Mouse (Mus musculus) fibroblast of lung, adult 2 months (primary cell): ENCODE results near the gene Stam.

Experiments used
- DNase-seq: peaks from one replicate; pipeline ENCODE4 v3.0.0-alpha.2; 2011; ENCODE audit warnings: low read depth

Gene Stam

GRCm38 (mm10) chr2:14126387-14126786, 52.5 kb downstream of the Stam start:
- DNase-seq = no peak

DNA sequence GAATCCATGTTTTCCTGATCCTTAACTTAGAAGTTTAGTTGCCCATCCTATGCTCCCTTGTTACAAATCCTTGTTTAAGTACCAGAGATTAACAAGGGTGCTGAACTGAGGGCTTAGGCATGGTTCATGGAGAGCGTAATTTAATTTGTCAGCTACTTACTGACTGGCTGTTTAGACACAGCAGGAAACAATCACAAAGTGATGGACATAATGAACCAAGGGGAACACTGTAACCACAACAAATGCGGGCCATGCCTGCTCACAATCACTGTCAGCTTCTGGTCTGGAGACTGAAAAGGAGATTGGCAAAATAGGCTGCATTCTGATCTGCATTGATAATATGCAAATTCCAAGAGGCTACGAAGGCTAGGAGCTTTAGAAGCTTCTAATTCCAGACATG, 53.7 kb downstream of the Stam start:
- DNase-seq = no peak

GRCm38 (mm10) chr2:14130641-14131339, 56.9 kb downstream of the Stam start:
- DNase-seq = no peak

GRCm38 (mm10) chr2:14132468-14133326, 58.8 kb downstream of the Stam start:
- no peak for DNase-seq

GRCm38 (mm10) chr2:14136906-14137305, 63.0 kb downstream of the Stam start:
- peak; percentile 16 for DNase-seq

DNA sequence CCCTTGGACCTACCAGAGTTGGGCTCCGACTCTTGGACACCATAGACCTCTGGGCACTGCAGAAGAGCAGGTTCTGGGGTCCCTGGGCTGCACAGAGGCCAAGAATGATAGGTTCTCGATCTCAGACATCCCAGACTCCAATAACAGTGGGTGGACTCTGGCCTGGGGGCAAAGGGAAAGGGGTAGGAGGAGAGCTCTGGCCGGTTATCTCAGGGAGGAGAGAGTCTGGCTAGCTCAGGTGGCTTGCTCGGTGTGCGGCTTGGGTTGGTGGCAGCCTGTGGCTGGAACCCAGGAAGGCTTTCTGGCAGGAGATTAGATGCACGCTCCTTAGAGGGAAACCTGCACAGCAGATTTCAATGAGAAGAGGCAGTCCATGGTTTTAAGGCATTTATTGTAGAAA, 65.7 kb downstream of the Stam start:
- no peak for DNase-seq

GRCm38 (mm10) chr2:14140044-14140443, 66.1 kb downstream of the Stam start:
- no peak for DNase-seq

GRCm38 (mm10) chr2:14145311-14145710, 71.4 kb downstream of the Stam start:
- no peak for DNase-seq

DNA sequence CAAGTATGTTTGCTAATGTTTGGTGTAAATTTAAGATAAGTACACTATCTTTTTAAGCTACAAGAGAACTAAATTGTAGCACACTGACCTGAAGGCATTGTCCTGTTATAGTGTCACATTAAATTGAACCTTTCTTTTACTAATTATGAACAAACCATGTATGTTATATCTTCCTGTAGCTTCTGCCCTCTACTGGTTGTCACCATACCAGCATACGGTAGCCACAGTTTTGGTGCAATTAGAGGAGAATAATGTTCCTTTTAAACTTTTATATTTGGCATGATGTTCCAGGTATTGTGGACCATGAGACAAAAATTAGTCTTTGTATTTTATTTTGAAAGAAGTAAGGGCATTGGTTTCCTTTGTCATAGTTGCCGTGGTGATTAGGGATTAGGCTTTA, 73.0 kb downstream of the Stam start:
- no peak for DNase-seq

DNA sequence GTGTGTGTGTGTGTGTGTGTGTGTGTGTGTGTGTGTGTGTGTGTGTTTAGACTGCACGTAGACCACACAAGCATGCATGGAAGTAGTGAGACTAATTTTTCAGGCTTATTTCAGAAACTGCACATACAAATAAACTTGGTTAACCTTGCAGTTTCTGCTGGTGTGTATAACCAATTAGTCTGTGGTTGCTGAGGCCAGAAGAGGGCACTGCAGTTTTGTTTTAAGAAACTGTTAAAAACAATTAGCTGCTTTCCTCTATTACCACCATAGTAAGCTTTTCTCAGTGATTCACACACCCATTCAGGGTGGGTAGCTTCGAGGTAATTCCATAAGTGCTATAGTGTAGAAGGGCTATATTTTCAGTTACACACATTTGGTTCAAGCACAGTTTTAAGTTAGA, 76.9 kb downstream of the Stam start:
- no peak for DNase-seq

DNA sequence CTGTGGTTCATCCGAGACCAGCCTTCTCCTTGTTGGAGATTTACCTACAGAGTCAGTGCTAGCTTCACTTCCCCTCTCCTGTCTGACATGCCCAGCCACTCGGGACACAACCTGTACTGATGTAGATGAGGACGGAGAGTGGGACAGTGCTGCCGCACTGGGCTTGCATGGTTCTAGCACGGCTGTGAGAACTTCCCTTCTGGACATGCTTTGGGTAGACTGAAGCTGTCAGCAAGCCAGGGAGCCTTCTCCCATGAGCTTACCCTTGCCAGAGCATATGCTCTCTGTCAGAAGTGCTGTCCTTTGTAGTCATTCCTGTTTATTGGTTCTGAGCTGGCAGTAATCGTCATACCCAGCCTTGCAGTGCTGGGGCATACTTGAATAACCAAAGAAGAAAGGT, 78.0 kb downstream of the Stam start:
- DNase-seq = no peak

DNA sequence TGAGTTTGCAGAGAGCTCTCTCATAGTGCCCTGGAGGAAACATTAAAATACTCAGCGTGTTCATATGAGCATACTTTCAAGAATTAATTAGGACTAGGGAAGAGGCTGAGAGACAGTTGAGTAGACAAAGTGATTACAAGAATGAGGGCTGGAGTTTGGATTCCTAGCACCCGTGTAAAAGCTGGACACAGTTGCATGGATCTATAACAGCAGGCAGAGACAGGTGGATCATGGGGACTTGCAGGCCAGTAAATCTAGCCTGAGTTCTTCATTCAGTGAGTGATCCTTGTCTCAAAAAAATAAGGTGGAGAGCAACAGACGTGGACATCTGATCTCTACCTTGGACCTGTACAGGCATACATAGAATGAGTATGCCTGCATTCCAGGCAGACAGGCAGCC, 85.1 kb downstream of the Stam start:
- no peak for DNase-seq

DNA sequence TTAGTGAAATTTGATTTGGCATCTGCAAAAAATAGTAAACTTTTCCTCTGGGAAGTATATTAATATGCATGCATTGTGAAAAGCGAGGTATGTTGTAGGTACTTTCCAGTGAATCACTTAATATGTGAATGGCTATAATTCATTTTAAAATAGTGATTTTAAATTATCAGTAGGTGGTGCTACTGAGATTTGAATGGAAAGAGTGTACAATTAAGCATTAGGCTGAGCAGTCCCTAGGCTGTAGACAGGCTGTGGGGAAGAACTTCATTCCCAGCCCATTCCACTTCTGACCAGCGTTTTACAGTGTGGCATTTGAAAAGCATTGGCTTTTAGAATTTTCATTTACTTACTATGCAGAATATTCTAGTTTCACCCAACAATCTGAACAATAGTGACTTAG, 85.9 kb downstream of the Stam start:
- no peak for DNase-seq

GRCm38 (mm10) chr2:14164459-14165030, 90.6 kb downstream of the Stam start:
- DNase-seq = no peak

DNA sequence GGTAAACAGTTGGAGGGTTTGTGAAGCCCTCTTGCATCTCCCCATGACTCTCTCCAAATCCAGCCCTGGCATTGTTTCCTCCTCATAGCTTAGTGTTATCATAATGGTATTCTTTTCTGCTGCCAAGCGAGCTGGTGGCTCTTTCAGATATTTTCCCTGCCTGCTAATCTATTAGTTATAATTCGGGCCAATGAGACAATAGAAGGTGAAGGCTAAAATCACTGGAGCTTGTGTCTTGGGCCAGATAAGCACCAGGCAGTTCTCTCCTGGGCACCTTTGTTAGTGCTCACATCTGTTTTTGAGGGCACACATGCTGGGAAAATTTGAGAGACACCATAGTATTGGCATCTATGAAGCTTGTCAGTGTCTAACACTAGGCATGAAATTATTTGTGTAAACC, 91.2 kb downstream of the Stam start:
- no peak for DNase-seq

DNA sequence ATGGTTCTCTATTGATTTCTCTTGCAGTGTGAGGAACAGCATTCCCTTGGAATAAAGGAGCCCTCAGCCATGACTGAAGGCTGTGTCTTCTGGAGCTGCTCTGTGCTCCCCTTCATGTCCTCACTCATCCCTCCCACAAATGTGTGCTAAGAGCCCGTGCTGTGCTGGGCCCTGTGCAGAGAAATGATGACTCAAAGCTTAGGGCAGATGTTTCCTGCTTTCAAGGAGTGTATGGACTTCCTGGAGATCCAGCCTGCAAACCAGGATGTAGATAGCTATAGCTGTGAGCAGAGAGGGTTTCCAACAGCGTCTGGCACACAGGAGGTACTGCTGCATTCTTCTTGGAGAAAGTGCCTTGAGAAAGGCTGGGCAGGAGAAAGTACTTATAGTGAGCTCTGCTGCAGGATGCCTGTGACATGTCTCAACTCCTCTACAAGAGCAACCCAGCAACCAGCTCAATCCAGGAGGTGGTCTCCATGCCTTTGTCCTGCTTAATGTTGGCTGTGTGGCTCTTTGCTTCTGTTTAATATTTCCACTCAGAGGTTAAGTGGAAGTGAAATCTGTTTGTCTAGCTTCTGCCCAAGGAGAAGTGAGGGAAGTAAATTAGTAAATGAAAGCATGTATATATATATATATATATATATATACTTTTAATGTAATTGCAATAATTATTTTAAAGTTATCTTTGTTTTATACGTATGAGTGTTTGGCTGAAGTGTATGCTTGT, 91.9 kb downstream of the Stam start:
- DNase-seq = no peak

- no peak for DNase-seq
These were observed 93.8 kb downstream of the Stam start for GRCm38 (mm10) chr2:14167721-14168120.

DNA sequence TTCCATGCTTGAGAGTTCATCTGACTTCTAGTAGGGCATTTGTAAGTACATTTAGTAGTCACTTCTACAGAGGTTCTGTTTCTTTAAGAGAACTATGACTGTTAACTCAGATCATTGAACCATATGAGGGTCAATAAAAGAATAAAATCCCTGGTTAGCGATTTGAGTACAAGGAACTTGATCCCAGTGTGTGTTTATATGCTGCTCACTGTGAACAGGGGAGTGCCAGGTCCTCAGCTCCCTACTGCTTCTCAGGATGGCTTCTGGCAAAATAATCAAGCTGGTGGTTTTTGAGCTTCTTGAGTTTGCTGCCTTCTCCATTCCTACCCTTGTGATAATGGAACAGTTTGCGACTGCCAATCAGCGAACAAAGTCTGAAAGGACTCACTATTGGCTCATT, 100.4 kb downstream of the Stam start, which contains the start of gene Tmem236:
TSS of gene Tmem236 (plus strand) at position 190 of the 400 bp plus-strand sequence.
- no peak for DNase-seq

DNA sequence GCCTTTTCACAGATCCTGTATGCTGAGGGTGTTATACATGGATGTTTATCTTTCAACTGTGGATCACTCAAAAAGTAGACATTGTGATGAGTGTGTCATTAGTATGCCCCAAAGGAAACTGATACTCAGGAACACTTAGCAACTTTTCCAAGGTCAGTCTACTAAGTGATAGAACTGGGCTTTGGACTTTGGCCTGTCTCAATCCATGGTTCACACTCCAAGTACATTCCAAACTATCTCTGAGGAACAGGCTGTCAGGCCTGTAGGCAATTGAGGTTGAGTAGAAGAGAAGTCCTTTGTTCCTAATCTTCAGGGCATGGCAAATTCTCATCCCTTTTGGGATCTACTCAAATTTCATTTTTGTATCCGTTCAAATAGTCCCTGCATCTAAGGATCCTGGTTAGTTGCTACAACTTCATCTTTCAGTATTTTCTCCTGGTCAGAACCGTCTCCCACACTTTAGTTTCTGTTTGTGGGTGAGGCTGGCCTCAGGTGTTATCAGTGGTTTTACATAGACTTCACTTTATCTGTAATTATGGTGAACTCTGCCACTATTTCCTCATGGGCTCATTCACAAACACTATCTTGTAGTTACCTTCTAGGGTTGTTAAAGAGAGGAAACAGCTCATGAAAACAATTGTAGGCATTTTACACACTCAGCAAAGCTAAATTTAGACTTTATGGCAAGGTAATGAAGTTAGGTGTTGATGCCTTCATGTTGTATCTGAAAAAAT, 102.7 kb downstream of the Stam start:
- no peak for DNase-seq

- no peak for DNase-seq
These were observed 110.5 kb downstream of the Stam start for GRCm38 (mm10) chr2:14184375-14184774.

GRCm38 (mm10) chr2:14190684-14191083, 116.8 kb downstream of the Stam start:
- DNase-seq = no peak

- no peak for DNase-seq
These were observed 117.7 kb downstream of the Stam start for GRCm38 (mm10) chr2:14191601-14192000.
